Mouse (Mus musculus) lung, postnatal 0 days (tissue): ENCODE results near the gene Ubb.

ENCODE experiments used
- CTCF ChIP-seq: IDR thresholded peaks from 2 replicates; pipeline ENCODE4 v1.5.1; 2016; ENCODE audit warnings: antibody characterized with exemption, mild to moderate bottlenecking
- EP300 ChIP-seq: IDR thresholded peaks from 2 replicates; pipeline ENCODE4 v1.6.1; 2016; ENCODE audit warnings: antibody characterized with exemption, mild to moderate bottlenecking, control low read depth

DNA sequence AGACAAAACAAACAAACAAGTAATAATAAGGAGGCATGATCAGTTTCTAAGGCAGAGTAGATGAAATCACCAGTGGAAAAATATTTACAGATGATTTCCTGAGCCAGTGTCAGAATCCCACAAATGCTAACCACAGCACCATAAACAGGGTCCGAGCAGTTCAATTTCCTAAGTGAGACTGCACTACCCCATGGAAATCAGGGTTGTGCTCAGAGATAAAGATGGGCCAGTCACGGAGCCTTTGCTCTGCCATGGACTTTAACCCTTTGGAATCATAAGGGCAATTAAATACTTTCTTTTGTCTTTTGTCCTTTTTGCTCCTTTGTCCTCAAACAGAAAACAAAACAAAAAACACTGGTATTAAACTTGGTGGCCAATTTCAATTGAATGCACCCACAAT is 28.7 kb upstream of the Ubb start:
- TF ChIP-seq CTCF (no peak), EP300 (no peak)
